Mouse (Mus musculus) left cerebral cortex, postnatal 14 days (tissue): Measurements from ENCODE around the gene Cyp3a41b. TPM values are rescaled to one million over a fixed set of nuclear protein-coding genes. Genes with fewer than 3 reads are reported as not detected.
"Not testable (repeated sequence)": the region's sequence is repeated elsewhere in the genome, so short reads cannot be mapped to it uniquely, and the experiment has no call there.

Experiments
- DNase-seq, 2 experiments: peaks; one replicate each; pipeline ENCODE4 v3.0.0; 2021 to 2022; ENCODE audit warnings: low spot score in 2 of 2, mixed read lengths in 1 of 2
- intact Hi-C: fragments of 180-260 bp; cut with DNase I; formaldehyde crosslinking; loops from one replicate; pipeline ENCODE4 v1.15.1; 2025
- long read RNA-seq, 2 experiments: library from polyadenylated mRNA; stranded (forward); transcript quantifications; one replicate each; pipeline ENCODE4 v2.0.0; 2021
- total RNA-seq, 2 experiments: library from RNA; stranded (reverse); gene quantifications; 2 replicates each; pipeline ENCODE4 v1.2.3; 2021

The Cyp3a41b gene
- total RNA-seq: not detected
- long read RNA-seq, experiment 1: 0 reads
- long read RNA-seq, experiment 2: 0 reads

- DNase-seq, intact Hi-C loops: not testable (repeated sequence)
Observed at GRCm38 (mm10) chr5:145584630-145585029, at the start of gene Cyp3a41b. Cyp3a41b (minus strand) TSS chr5:145584730.

- intact Hi-C loops: not testable (repeated sequence)
Observed at GRCm38 (mm10) chr5:145632286-145632685, 47.8 kb upstream of the Cyp3a41b start.

GRCm38 (mm10) chr5:145604891-145605290, 20.4 kb upstream of the Cyp3a41b start:
- DNase-seq: not testable (repeated sequence)

More at GRCm38 (mm10) chr5:145632286-145632685, 47.8 kb upstream of the Cyp3a41b start:
- DNase-seq: not testable (repeated sequence)

GRCm38 (mm10) chr5:145597851-145598250, 13.3 kb upstream of the Cyp3a41b start:
- intact Hi-C loops, DNase-seq: not testable (repeated sequence)

More at GRCm38 (mm10) chr5:145604891-145605290, 20.4 kb upstream of the Cyp3a41b start:
- intact Hi-C loops: not testable (repeated sequence)

- intact Hi-C loops, DNase-seq: not testable (repeated sequence)
Observed at GRCm38 (mm10) chr5:145577321-145577720, 7.2 kb downstream of the Cyp3a41b start.

GRCm38 (mm10) chr5:145575660-145576059, 8.9 kb downstream of the Cyp3a41b start:
- intact Hi-C loops, DNase-seq: not testable (repeated sequence)

- intact Hi-C loops, DNase-seq: not testable (repeated sequence)
Observed at GRCm38 (mm10) chr5:145571922-145572321, 12.6 kb downstream of the Cyp3a41b start.

Other genes starting within 250 kb of the Cyp3a41b start
- gene Cyp3a57, start 239.5 kb downstream of the Cyp3a41b start, total RNA-seq: not detected
- not detected for gene Cyp3a16, start 115.0 kb downstream of the Cyp3a41b start, total RNA-seq
- gene Cyp3a41a, start 135.4 kb upstream of the Cyp3a41b start, total RNA-seq: not detected
- gene Cyp3a44, start 221.1 kb upstream of the Cyp3a41b start, total RNA-seq: not detected